Mouse (Mus musculus) thymus, postnatal 10 days (tissue): ENCODE results near the gene Fndc8.

Source experiments
- DNase-seq, 2 experiments: peaks; one replicate each; pipeline ENCODE4 v3.0.0; 2021; ENCODE audit warnings: low spot score in 2 of 2

Gene Fndc8

DNA sequence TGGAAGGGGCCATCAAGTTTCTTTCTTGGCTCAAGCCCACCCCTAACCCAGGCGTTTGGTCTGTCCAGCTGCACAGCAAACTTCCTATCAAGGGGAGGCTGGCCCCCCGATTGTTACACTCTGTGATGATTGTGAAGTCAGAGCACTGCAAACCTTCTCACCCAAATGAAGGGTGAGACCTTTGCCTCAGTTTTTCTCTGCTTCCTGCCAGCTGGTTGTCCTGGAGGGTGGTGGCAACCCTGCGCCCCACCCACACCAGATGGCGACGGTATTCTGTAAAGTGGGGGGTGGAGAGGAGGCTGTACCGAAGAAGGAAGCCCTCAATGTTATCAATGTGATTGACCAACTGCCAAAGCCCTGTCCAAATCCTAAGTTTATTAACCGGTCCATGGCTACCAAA lies at the start of gene Fndc8:
Gene Fndc8, plus strand, starts transcription at position 189 of the 400 bp plus-strand sequence.
- peak; percentile 64 to 66 for DNase-seq

DNA sequence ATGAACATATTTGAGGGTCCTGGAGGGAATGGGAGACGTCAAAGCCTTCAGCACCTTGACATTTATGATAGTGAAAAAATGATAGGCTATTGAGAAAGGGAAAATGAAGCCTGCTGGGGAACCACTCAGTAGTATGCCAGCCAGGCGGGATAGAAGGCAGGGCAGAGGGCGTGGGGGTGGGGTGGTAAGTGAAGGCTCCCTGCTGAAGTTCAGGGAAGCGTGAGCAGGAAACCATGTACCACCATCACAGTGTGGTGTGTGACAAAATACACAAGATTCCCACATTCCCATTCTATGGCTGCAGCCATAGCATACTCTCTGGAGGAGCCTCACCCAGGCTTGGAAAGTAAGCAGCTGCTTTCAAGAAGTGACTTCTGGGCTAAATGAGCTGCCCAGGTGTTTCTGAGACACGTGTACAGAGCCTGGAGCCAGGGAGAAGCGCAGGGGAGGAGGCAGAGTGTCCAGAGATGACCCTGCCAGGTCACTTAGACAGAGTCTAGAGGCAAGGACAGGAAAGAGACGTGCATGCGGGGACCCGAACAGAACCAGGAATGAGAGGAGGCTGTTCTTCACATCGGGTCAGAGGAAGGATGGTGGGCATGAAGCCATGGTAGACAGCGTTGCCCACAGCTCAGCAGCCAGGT lies 47.0 kb upstream of the Fndc8 start:
- no peak for DNase-seq

DNA sequence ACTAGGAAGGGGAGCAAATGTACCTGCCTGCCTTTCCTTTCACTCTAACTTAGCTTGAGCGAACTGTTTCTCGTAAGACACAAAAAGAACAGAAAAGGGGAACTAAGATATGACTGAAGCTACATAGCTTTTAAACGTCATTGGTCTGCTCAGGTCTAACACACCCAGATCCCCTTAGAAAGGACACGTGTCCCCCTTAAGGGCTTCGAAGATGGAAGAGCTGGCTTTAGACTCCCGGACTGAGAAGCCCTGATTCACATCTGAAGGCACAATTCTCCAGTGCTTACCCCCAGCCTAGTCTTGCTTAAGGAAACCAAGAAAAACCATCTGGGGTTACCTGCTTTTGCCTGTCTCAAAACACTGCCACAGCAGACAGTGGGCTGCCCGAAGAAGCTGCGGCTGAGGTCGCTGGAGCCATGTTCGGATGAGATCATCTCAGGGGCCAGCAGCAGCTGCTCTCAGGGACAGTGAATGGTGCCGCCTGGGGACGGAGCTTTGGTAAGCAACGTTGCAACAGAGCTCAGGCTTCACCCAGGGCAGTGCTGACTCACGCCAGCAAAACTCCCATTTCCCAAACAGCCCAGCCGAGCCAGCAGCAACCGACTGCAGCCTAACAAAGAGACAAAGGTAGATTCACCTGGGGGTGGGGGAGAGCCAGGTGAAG lies 46.4 kb upstream of the Fndc8 start:
- DNase-seq: no peak

GRCm38 (mm10) chr11:82846079-82846436 lies 45.9 kb upstream of the Fndc8 start:
- DNase-seq: no peak

DNA sequence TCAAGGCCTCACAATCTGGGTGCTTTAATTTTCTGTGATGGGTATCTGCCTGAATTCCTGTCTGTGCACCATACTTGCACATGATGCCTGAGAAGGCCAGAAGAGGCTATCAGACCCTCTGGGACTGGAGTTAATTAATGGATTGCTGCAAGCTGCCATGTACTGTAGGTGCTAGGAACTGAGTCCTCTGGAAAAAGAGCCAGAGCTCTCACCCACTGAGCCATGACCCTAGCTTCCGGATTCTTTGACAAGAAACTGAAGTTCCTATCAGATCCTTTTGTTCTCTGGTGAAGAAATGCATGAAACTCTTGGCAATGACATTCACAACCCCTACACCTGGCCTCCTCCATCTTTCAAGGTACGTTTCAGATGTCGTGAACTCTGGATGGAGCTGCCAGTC lies 45.0 kb upstream of the Fndc8 start:
- no peak for DNase-seq

- no peak for DNase-seq
Observed at GRCm38 (mm10) chr11:82847571-82848000, 44.3 kb upstream of the Fndc8 start.

DNA sequence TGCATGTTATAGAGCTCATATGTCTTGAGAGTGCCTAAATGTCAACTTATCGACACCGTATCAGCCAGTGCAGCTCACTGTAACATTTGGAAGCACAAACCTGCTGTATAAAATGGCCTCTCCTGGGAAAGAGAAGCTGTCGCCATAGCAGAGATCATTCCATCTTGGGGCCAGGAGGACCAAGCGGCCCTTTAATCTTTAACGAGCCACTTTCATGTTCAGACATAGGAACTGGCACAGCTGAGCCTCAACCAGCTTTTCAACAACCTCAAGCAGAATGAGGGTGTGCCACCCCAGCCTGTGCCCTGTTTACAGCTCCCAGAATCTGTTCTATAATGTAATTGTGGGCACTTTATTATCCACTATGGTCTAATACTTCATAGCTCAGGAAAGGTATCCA lies 41.7 kb upstream of the Fndc8 start:
- no peak for DNase-seq

DNA sequence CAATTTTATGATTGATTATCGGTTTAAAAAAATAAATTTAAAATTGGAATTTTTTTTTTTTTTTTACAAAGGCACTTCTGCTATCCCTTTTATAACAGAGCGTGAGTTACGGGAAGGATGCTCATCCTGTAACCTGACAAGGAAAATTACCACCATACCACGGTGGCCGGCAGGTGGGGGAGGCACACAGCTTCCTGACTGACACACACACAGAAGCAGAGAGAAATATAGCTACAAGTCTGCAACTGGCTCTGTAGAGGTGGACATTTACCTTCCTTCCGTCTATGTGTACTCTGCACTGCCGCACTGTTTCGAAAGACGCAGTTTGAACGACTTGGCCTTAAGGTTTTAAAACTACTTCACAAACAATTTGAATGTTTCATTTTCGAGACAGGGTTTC lies 39.8 kb upstream of the Fndc8 start:
- DNase-seq: no peak

GRCm38 (mm10) chr11:82852540-82852939 lies 39.4 kb upstream of the Fndc8 start:
- DNase-seq: no peak

GRCm38 (mm10) chr11:82852958-82853357 lies 39.0 kb upstream of the Fndc8 start:
- no peak for DNase-seq

DNA sequence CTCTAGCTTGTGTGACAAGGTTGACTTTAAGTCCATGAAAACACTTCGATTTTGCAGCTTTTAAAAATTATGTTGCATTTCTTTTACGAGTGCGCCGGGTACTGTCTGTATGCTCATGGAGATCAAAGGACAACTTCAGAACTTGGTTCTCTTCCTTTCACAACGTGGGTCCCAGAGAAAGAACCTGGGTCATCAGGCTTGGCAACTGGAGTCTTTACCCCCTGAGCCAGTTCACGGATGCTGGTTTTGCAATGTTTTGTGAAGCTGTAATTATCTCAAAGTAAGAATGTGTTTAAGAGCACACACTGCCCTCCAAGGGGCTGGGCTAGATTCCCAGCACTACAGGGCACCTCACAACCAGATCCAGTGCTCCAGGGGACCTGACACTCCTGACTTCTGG lies 37.8 kb upstream of the Fndc8 start:
- no peak for DNase-seq

DNA sequence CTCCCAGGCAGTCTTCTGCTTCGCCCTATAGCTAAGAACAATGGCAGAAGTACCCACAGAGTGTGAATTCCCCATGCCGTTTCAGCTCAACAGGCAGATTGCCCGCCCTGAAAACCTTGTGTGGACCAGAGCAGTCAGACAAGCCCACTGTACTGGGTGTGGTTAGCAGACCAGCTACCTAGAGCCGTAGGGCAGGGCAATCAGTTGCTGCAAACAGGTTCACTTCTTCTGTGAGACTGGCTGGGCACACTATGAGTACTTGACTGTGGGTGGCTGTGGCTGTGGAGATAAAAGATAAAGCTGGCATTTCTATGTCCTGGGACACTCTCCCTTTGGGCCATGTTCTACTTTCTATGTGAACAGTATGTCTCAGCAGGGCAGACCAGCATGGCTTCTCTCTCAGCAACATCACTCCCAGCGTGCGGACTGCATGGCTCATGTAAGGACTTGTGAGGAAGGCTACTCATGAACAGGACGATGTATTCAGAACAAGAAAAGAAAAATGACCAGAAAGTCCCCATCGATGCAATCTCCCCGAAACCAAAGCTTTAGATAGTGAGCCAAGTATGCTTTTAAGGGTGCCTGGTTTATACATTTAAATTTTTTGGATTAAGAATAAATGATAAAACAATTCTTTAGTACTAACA lies 36.5 kb upstream of the Fndc8 start:
- DNase-seq: no peak

DNA sequence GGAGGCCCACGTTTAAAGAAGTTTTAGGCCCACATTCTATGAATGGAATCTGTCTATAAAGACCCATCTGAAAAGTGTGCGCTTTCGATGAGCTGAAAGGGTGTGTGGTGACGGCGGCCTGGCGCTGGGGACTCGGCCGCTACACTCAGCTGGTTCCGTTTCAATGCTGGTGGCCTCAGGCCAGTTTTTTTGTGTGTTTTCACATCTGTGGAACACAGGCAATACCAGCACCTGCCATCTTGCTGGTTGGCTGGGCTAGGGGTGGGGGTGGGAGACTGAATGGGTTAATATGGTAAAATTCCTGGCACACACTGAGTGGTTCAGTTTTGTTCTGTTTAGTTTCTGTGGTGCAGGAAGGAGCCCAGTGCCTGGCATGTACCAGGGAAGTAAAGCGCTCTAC lies 35.9 kb upstream of the Fndc8 start:
- no peak for DNase-seq

- no peak for DNase-seq
Observed at GRCm38 (mm10) chr11:82857307-82857848, 34.5 kb upstream of the Fndc8 start.

DNA sequence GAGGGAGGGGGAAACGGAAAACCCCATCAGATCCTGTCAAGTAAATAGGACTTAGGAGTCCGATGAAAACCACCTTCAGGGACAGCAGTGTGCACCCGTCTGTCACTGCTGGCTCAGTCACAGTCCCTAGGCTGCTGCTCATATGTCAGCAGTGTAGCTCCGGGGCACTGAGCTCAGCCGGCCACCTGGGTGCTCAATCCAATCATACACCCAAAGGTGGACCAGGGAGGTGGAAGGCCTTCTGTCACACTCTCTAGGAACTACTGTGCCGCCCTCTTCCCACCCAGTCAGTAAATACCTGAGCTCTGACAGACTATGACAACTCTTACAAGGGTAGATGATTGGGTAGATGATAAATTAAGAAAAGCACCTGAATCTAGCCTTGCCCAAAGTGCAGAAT lies 31.2 kb upstream of the Fndc8 start:
- no peak for DNase-seq

GRCm38 (mm10) chr11:82861558-82861957 lies 30.4 kb upstream of the Fndc8 start:
- DNase-seq: no peak

DNA sequence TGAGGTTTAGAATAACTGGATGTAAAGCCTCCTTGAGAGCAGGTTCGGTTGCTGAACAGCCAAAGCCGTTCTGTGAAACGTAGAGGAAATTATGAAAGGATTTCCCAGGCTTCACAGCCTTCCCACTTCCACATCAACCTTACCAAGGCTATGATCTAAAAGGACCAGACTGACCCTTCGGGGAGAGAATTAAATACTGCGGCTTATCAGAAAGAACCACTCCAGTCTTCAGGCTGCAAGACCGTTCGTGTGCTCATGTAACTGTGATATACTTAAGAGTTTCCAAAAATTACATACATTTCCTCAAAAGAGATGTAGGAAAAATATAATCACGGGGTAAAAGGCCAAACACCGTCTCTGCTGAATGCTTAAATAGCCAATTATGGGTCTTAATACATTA lies 29.3 kb upstream of the Fndc8 start:
- no peak for DNase-seq

DNA sequence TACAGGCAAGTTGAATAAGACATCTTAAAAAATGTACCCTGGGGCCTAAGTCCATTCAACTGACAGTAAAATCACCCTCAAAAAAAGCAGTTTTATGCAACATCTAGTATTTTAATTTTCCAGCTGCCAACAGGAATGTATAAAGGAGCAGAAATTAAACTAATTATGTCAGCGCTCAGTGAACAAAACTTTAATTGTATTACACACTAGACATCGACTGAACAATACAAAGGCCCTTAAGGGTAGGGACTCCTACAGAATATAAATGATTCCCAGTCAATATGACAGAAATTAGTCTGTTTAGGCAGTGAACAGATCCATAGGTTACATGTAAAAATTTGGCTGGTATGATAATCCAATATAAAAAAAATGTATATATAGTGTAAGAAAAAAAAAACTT lies 28.9 kb upstream of the Fndc8 start:
- DNase-seq: no peak

GRCm38 (mm10) chr11:82863488-82863931 lies 28.4 kb upstream of the Fndc8 start:
- no peak for DNase-seq

GRCm38 (mm10) chr11:82865957-82866356 lies 26.0 kb upstream of the Fndc8 start:
- no peak for DNase-seq

DNA sequence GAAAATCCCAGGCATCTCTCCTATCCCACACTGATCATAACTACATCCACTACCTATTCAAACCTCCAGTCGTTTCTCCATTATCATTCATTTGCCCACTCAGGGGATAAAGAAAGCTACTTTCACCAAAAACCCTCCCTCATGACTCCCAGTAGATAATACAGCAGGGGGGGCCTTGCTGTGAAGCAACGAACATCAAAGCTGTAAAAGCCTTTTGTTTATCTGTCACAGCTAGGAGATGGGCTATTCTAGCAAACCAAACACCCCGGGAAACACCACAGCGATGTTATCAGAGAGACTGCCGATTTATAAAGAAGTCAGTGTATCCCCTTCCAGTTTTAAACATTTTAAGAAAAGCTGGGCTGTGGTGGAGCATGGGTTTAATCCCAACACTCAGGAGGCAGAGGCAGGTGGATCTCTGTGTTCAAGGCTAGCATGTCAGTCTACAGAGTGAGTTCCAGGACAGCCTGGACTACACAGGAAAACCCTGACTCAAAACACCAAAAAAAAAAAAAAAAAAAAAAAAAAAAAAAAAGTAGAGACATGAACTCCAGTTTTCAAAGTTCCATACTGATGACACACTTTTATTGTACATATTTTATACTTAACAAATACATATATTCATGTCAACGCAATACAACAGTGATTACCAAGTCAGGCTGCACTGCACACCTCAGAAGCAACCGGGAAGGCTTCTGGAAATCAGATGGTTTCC lies 24.9 kb upstream of the Fndc8 start:
- no peak for DNase-seq

DNA sequence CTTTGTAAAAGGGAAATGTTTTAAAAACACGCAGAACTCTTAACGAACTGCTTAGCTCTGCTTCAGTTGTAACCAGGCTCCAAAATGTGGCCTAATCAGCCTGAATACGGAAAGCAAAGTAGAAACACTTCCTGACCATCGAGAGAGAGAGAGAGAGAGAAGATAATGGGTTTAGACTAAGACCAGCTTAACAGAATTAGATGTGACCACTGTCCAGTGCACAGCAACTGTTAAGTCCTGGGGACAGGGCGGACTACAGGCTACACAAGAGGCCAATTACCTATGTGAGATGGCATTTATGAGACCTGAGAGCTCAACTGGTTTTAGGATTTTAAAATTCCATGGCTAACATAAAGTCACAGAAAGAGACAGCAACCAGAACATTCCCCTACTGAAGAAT lies 24.0 kb upstream of the Fndc8 start:
- DNase-seq: no peak
